Mouse (Mus musculus): ENCODE results near the gene Adgra1. TPM values are rescaled to one million over a fixed set of nuclear protein-coding genes. Genes with fewer than 3 reads are reported as not detected.

The Adgra1 gene
- polyA plus RNA-seq, 1 experiment = 0.29 TPM

DNA sequence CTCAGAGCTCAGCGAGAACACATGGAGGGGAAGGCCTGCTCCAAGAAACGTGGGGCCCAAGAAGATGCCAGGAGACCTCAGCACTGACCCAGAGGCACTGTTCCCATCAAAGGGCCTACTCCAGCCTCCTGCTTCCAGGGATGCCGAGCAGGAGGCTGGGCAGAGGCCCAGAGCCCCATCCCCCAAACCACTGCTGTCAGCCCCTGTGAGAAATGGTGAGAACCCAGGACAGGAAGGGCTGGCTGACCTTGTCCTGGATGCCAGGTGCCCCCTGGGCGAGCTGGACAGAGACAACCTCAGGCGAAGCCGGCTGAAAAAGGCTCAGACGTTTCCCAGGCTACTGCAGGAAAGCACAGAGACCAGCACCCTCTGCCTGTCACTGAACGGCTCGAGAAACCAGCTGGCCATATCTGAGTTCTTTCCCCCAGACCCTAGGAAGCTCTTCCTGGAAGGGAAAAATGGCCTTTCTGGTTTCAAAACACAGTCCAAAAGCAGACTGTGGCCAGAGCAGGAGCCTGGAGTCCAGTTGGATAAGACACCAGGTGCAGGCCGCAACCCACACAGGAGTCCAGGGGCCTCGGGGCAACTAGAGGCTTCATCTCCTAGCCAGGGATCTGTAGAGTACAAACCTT, 76.3 kb downstream of the Adgra1 start:
- Histone ChIP-seq H3K27me3 (ENCODE audit: control insufficient read depth, insufficient read depth, low read length) (no peaks in the 10 kb centered on the region), H3K4me1 (ENCODE audit: control insufficient read depth, insufficient read depth, insufficient read length) (no peaks in the 10 kb centered on the region; the same call in 1 of the 2 replicates), H3K36me3 (ENCODE audit: control insufficient read depth, insufficient read depth, low read length) (no peaks in the 10 kb centered on the region), H3K27ac (ENCODE audit: insufficient read depth, low read length) (no peak overlapping the region), H3K4me3 (ENCODE audit: extremely low read depth, insufficient read depth, insufficient read length) (no peak overlapping the region)
- WGBS = 85% methylated on average over 11 of the region's 11 CpGs
- DNase-seq (ENCODE audit: low read depth in 1 of 2, low spot score in 2 of 2) = no peak
- no peak for TF ChIP-seq POLR2A (IDR thresholded peaks at IDR 0.05; ENCODE audit: low read depth, low read length)
- TF ChIP-seq CTCF (IDR thresholded peaks at IDR 0.05; ENCODE audit: extremely low read depth, insufficient read depth, insufficient read length, insufficient replicate concordance) = no peak

DNA sequence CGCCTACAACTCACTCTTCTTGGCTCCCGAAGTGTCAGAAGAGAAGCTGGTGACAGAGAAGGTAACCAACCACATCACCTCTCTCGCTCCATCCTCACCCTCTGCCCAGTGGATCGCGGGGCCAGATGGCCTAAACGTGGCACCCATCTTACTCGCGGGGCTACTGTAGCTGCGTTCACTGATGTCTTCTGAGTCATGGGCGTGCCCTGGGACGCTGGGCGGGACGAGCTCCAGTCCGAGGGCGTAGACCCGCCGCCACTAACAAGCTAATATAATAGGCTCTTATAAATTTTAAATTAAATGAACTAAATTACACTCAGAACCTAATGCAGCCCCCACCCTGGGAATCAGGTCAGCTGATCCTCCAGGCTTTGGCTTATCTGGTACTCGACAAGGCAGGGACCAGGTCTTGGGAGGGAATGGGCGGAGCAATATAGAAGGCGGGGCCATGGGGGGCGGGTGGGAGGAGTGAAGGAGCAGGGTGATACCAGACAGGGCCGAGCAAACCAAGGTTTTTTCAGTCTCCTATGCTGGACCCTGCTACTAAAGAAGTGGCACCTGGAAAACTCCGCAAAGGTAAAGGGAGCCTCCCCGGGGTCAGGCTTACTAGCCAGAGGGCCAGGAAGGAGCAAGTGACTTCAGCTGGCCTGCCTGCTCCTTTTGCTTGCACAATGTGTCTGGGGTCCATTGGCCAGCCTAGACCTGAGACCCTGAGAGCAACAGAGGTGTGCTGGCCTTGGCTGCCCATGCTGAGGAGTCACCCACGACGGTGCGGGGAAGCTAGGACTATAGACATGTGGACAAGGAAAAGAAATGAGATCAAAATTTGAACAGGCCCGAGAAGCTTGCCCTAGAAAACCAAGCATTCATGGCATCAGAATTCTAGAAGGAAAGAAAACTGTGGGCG, 80.4 kb downstream of the Adgra1 start:
- DNase-seq (ENCODE audit: low read depth in 1 of 2, low spot score in 2 of 2) = no peak
- Histone ChIP-seq H3K27ac (ENCODE audit: insufficient read depth, low read length) (no peak overlapping the region), H3K27me3 (ENCODE audit: control insufficient read depth, insufficient read depth, low read length) (no peaks in the 10 kb centered on the region), H3K4me3 (ENCODE audit: extremely low read depth, insufficient read depth, insufficient read length) (no peak overlapping the region), H3K4me1 (ENCODE audit: control insufficient read depth, insufficient read depth, insufficient read length) (no peaks in the 10 kb centered on the region), H3K36me3 (ENCODE audit: control insufficient read depth, insufficient read depth, low read length) (no peaks in the 10 kb centered on the region)
- WGBS = 19% methylated on average over 29 of the region's 29 CpGs
- TF ChIP-seq POLR2A (IDR thresholded peaks at IDR 0.05; ENCODE audit: low read depth, low read length) (no peak), CTCF (IDR thresholded peaks at IDR 0.05; ENCODE audit: extremely low read depth, insufficient read depth, insufficient read length, insufficient replicate concordance) (no peak)

GRCm38 (mm10) chr7:139915646-139916257, 81.8 kb downstream of the Adgra1 start:
- no peak overlapping the region for H3K4me3 ChIP-seq (ENCODE audit: extremely low read depth, insufficient read depth, insufficient read length)
- no peaks in the 10 kb centered on the region for H3K36me3 ChIP-seq (ENCODE audit: control insufficient read depth, insufficient read depth, low read length)
- DNase-seq (ENCODE audit: low read depth in 1 of 2, low spot score in 2 of 2) = no peak
- H3K27ac ChIP-seq (ENCODE audit: insufficient read depth, low read length) = no peak overlapping the region
- no peaks in the 10 kb centered on the region for H3K27me3 ChIP-seq (ENCODE audit: control insufficient read depth, insufficient read depth, low read length)
- TF ChIP-seq POLR2A (IDR thresholded peaks at IDR 0.05; ENCODE audit: low read depth, low read length) = no peak
- TF ChIP-seq CTCF (IDR thresholded peaks at IDR 0.05; ENCODE audit: extremely low read depth, insufficient read depth, insufficient read length, insufficient replicate concordance) = no peak
- WGBS = 15% methylated on average over 14 of the region's 14 CpGs
- H3K4me1 ChIP-seq (ENCODE audit: control insufficient read depth, insufficient read depth, insufficient read length) = no peaks in the 10 kb centered on the region

DNA sequence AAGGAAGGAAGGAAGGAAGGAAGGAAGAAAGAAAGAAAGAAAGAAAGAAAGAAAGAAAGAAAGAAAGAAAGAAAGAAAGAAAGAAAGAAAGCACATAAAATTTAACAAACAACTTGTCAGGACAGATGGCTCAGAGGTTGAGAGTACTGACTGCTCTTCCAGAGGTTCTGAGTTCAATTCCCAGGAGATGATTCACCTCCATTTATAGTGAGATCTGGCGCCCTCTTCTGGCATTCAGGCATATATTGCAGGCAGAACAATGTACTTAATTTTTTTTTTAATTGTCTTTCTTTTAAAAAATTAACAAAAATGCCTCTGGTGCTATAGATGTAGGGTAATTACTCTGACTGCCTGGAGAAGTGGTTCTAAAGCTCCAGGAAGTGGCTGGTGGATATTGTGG, 82.4 kb downstream of the Adgra1 start:
- no peaks in the 10 kb centered on the region for H3K36me3 ChIP-seq (ENCODE audit: control insufficient read depth, insufficient read depth, low read length)
- no peak overlapping the region for H3K27ac ChIP-seq (ENCODE audit: insufficient read depth, low read length)
- H3K27me3 ChIP-seq (ENCODE audit: control insufficient read depth, insufficient read depth, low read length) = no peaks in the 10 kb centered on the region
- no peak overlapping the region for H3K4me3 ChIP-seq (ENCODE audit: extremely low read depth, insufficient read depth, insufficient read length)
- WGBS = 2% methylated on average over 1 of the region's 1 CpGs
- no peak for TF ChIP-seq CTCF (IDR thresholded peaks at IDR 0.05; ENCODE audit: extremely low read depth, insufficient read depth, insufficient read length, insufficient replicate concordance)
- TF ChIP-seq POLR2A (IDR thresholded peaks at IDR 0.05; ENCODE audit: low read depth, low read length) = no peak
- no peak for DNase-seq (ENCODE audit: low read depth in 1 of 2, low spot score in 2 of 2)
- H3K4me1 ChIP-seq (ENCODE audit: control insufficient read depth, insufficient read depth, insufficient read length) = no peaks in the 10 kb centered on the region

GRCm38 (mm10) chr7:139918262-139918661, 84.3 kb downstream of the Adgra1 start:
- H3K4me1 ChIP-seq (ENCODE audit: control insufficient read depth, insufficient read depth, insufficient read length) = no peaks in the 10 kb centered on the region
- H3K36me3 ChIP-seq (ENCODE audit: control insufficient read depth, insufficient read depth, low read length) = no peaks in the 10 kb centered on the region
- no peak for TF ChIP-seq POLR2A (IDR thresholded peaks at IDR 0.05; ENCODE audit: low read depth, low read length)
- WGBS = 71% methylated on average over 4 of the region's 4 CpGs
- no peak for DNase-seq (ENCODE audit: low read depth in 1 of 2, low spot score in 2 of 2)
- no peaks in the 10 kb centered on the region for H3K27me3 ChIP-seq (ENCODE audit: control insufficient read depth, insufficient read depth, low read length)
- H3K4me3 ChIP-seq (ENCODE audit: extremely low read depth, insufficient read depth, insufficient read length) = no peak overlapping the region
- no peak overlapping the region for H3K27ac ChIP-seq (ENCODE audit: insufficient read depth, low read length)

Other genes with a start within 250 kb of the Adgra1 start
- gene Cfap46, start 150.4 kb upstream of the Adgra1 start, polyA plus RNA-seq (2012; rRNA removed) = 0.11 TPM in 1 of 2 replicates, not detected in the other
- gene Kndc1, start 60.5 kb downstream of the Adgra1 start, polyA plus RNA-seq (2012; rRNA removed) = 0.08 and 0.16 TPM in 2 replicates
- 1.1 and 2.3 TPM in 2 replicates for gene Utf1, start 109.6 kb downstream of the Adgra1 start, polyA plus RNA-seq (2012; rRNA removed)
- gene 6430531B16Rik, start 144.6 kb downstream of the Adgra1 start, polyA plus RNA-seq (2012; rRNA removed) = 0.14 and 0.22 TPM in 2 replicates
- 23.2 and 26.2 TPM in 2 replicates for gene Adam8, start 158.4 kb downstream of the Adgra1 start, polyA plus RNA-seq (2012; rRNA removed)
- gene Zfp511, start 202.2 kb downstream of the Adgra1 start, polyA plus RNA-seq (2012; rRNA removed) = 43.3 and 95.2 TPM in 2 replicates
- gene Tubgcp2, start 202.5 kb downstream of the Adgra1 start, polyA plus RNA-seq (2012; rRNA removed) = 16.3 and 17.5 TPM in 2 replicates
- not detected in 2 replicates for gene Msx3, start 214.9 kb downstream of the Adgra1 start, polyA plus RNA-seq (2012; rRNA removed)
- not detected in 2 replicates for gene Caly, start 248.4 kb downstream of the Adgra1 start, polyA plus RNA-seq (2012; rRNA removed)